Mouse (Mus musculus): Measurements from ENCODE around the gene Olfr420. TPM values are rescaled to one million over a fixed set of nuclear protein-coding genes. Genes with fewer than 3 reads are reported as not detected.

Olfr420 gene
- not detected in 2 replicates for polyA plus RNA-seq (2015; fragmentation: Nextera tagmentation; extraction: Ambion mirVana)

GRCm38 (mm10) chr1:174155333-174155732, at the start of gene Olfr420:
Gene Olfr420, plus strand, starts transcription at chr1:174155633.
- H3K9ac ChIP-seq (ENCODE audit: low read length), result no peak within 1 kb of the TSS
- H3K4me1 ChIP-seq (ENCODE audit: control insufficient read depth, insufficient read depth, low read length), result no peaks in the 10 kb centered on the region
- H3K9me3 ChIP-seq (replicated peaks; ENCODE audit: control insufficient read depth, low read length), result no peaks in the 10 kb centered on the region
- WGBS, result 90% methylated on average over 1 of the region's 1 CpGs
- no peak within 1 kb of the TSS for H3K4me3 ChIP-seq (ENCODE audit: low read length)
- H3K27ac ChIP-seq (ENCODE audit: low read length), result no peak within 1 kb of the TSS
- no peak for ATAC-seq (replicated peaks; ENCODE audit: extremely low read depth, insufficient read depth, low FRiP score)
- H3K27me3 ChIP-seq (ENCODE audit: control insufficient read depth, insufficient read depth, low read length), result no peaks in the 10 kb centered on the region
- no peaks in the 10 kb centered on the region for H3K36me3 ChIP-seq (ENCODE audit: control insufficient read depth, insufficient read depth)
- no peak within 1 kb of the TSS for H3K4me2 ChIP-seq (ENCODE audit: low read depth, low read length)

GRCm38 (mm10) chr1:174121062-174121461, 34.4 kb upstream of the Olfr420 start, which contains the start of gene Olfr231:
Gene Olfr231, minus strand, starts transcription at chr1:174121162.
- 53% methylated on average over 2 of the region's 2 CpGs for WGBS

DNA sequence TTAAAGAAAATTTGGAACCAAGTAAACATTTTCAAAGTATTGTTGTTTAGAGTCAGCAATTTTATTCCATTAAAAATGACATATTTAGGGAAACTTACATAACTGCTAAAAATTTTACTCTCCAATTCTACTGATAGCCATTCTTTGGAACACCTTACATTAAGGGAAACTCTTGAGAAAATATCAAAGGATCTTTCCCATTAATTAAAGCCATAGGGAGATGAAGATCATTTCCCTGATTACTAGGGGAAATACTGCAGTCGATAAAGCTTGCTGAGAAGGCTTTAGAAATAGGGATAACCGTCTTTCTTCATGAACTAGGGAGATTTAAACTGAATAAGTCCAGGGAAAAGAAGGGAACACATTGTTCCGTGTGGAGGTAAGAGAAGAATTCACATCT, 24.2 kb upstream of the Olfr420 start, which contains the start of gene Olfr424:
Gene Olfr424 (plus strand): TSS at position 301 of the 400 bp plus-strand sequence.
- Histone ChIP-seq H3K4me1 (ENCODE audit: control insufficient read depth, insufficient read depth, low read length) (no peaks in the 10 kb centered on the region), H3K27me3 (ENCODE audit: control insufficient read depth, insufficient read depth, low read length) (no peaks in the 10 kb centered on the region)

More at GRCm38 (mm10) chr1:174121062-174121461, 34.4 kb upstream of the Olfr420 start, which contains the start of gene Olfr231:
- Histone ChIP-seq H3K9me3 (replicated peaks; ENCODE audit: control insufficient read depth, low read length) (no peaks in the 10 kb centered on the region), H3K4me1 (ENCODE audit: control insufficient read depth, insufficient read depth, low read length) (no peaks in the 10 kb centered on the region), H3K36me3 (ENCODE audit: control insufficient read depth, insufficient read depth) (no peaks in the 10 kb centered on the region), H3K27ac (ENCODE audit: low read length) (no peak within 1 kb of the TSS), H3K9ac (ENCODE audit: low read length) (no peak within 1 kb of the TSS), H3K4me2 (ENCODE audit: low read depth, low read length) (no peak within 1 kb of the TSS), H3K27me3 (ENCODE audit: control insufficient read depth, insufficient read depth, low read length) (no peaks in the 10 kb centered on the region), H3K4me3 (ENCODE audit: low read length) (no peak within 1 kb of the TSS)
- no peak for ATAC-seq (replicated peaks; ENCODE audit: extremely low read depth, insufficient read depth, low FRiP score)

DNA sequence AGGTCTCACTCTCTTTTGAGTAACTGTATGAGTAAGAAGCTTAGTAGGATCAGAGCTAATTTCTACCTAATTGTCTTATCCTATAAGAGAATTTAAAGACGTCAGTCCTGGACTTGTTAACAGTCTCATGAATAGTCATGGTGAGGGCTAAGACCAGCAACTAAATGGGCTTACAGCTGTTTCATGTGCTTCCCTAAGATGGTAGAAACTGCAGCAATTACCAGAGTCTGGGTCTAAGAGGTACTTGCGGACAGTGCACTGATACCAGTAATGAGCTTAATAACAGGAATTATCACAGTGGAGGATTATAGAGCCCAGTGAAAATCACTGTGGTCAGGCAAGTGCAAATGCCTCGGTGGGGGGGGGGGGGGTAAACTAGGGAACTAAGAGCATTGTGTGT, 23.4 kb upstream of the Olfr420 start:
- WGBS, result 68% methylated on average over 3 of the region's 3 CpGs
- Histone ChIP-seq H3K27ac (ENCODE audit: low read length) (no peak overlapping the region), H3K4me2 (ENCODE audit: low read depth, low read length) (no peak overlapping the region), H3K9ac (ENCODE audit: low read length) (no peak overlapping the region), H3K36me3 (ENCODE audit: control insufficient read depth, insufficient read depth) (no peaks in the 10 kb centered on the region), H3K4me1 (ENCODE audit: control insufficient read depth, insufficient read depth, low read length) (no peaks in the 10 kb centered on the region), H3K9me3 (replicated peaks; ENCODE audit: control insufficient read depth, low read length) (no peaks in the 10 kb centered on the region), H3K4me3 (ENCODE audit: low read length) (no peak overlapping the region), H3K27me3 (ENCODE audit: control insufficient read depth, insufficient read depth, low read length) (no peaks in the 10 kb centered on the region)
- no peak for ATAC-seq (replicated peaks; ENCODE audit: extremely low read depth, insufficient read depth, low FRiP score)

More for the DNA sequence above, 24.2 kb upstream of the Olfr420 start, which contains the start of gene Olfr424:
- no peak for ATAC-seq (replicated peaks; ENCODE audit: extremely low read depth, insufficient read depth, low FRiP score)
- Histone ChIP-seq H3K9me3 (replicated peaks; ENCODE audit: control insufficient read depth, low read length) (no peaks in the 10 kb centered on the region), H3K4me2 (ENCODE audit: low read depth, low read length) (no peak within 1 kb of the TSS), H3K36me3 (ENCODE audit: control insufficient read depth, insufficient read depth) (no peaks in the 10 kb centered on the region), H3K27ac (ENCODE audit: low read length) (no peak within 1 kb of the TSS), H3K4me3 (ENCODE audit: low read length) (no peak within 1 kb of the TSS), H3K9ac (ENCODE audit: low read length) (no peak within 1 kb of the TSS)
- WGBS, result 78% methylated on average over 3 of the region's 3 CpGs

GRCm38 (mm10) chr1:174141384-174141783, 14.0 kb upstream of the Olfr420 start:
- H3K9ac ChIP-seq (ENCODE audit: low read length), result no peak overlapping the region
- no peak overlapping the region for H3K4me2 ChIP-seq (ENCODE audit: low read depth, low read length)
- no peaks in the 10 kb centered on the region for H3K36me3 ChIP-seq (ENCODE audit: control insufficient read depth, insufficient read depth)
- 69% methylated on average over 2 of the region's 2 CpGs for WGBS
- no peak for ATAC-seq (replicated peaks; ENCODE audit: extremely low read depth, insufficient read depth, low FRiP score)
- H3K27me3 ChIP-seq (ENCODE audit: control insufficient read depth, insufficient read depth, low read length), result no peaks in the 10 kb centered on the region
- H3K27ac ChIP-seq (ENCODE audit: low read length), result no peak overlapping the region
- H3K9me3 ChIP-seq (replicated peaks; ENCODE audit: control insufficient read depth, low read length), result no peaks in the 10 kb centered on the region
- no peaks in the 10 kb centered on the region; the same call in 1 of the 2 replicates for H3K4me1 ChIP-seq (ENCODE audit: control insufficient read depth, insufficient read depth, low read length)
- no peak overlapping the region for H3K4me3 ChIP-seq (ENCODE audit: low read length)

GRCm38 (mm10) chr1:174146696-174147095, 8.7 kb upstream of the Olfr420 start:
- no peaks in the 10 kb centered on the region for H3K36me3 ChIP-seq (ENCODE audit: control insufficient read depth, insufficient read depth)
- no peak overlapping the region for H3K4me3 ChIP-seq (ENCODE audit: low read length)
- no peaks in the 10 kb centered on the region for H3K27me3 ChIP-seq (ENCODE audit: control insufficient read depth, insufficient read depth, low read length)
- no peak overlapping the region for H3K9ac ChIP-seq (ENCODE audit: low read length)
- H3K4me2 ChIP-seq (ENCODE audit: low read depth, low read length), result no peak overlapping the region
- no peak for ATAC-seq (replicated peaks; ENCODE audit: extremely low read depth, insufficient read depth, low FRiP score)
- peaks cover 8% of the 10 kb centered on the region for H3K4me1 ChIP-seq (ENCODE audit: control insufficient read depth, insufficient read depth, low read length)
- H3K9me3 ChIP-seq (replicated peaks; ENCODE audit: control insufficient read depth, low read length), result no peaks in the 10 kb centered on the region
- H3K27ac ChIP-seq (ENCODE audit: low read length), result no peak overlapping the region
- 53% methylated on average over 1 of the region's 1 CpGs for WGBS

DNA sequence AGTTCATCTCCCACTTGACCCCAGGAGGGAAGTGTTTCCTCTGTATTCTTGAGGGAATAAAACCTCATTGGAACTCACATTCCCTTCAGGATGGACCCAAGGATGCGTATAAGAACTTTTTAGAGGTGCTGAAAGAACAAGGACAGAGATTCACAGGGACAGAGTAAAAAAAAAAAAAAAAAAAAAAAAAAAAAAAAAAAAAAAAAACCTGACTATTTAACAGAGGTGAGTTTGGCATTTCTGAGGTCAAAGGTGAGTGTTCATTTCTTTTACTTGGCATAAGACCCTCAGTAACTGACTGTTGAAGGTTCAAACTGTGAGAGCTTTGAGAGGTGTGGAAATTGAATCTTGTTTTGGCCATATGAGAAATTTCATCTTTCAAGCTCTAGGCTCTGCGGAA, 6.1 kb upstream of the Olfr420 start:
- Histone ChIP-seq H3K4me2 (ENCODE audit: low read depth, low read length) (no peak overlapping the region), H3K4me3 (ENCODE audit: low read length) (no peak overlapping the region), H3K36me3 (ENCODE audit: control insufficient read depth, insufficient read depth) (no peaks in the 10 kb centered on the region), H3K27ac (ENCODE audit: low read length) (no peak overlapping the region), H3K27me3 (ENCODE audit: control insufficient read depth, insufficient read depth, low read length) (no peaks in the 10 kb centered on the region), H3K9ac (ENCODE audit: low read length) (no peak overlapping the region), H3K4me1 (ENCODE audit: control insufficient read depth, insufficient read depth, low read length) (peaks cover 8% of the 10 kb centered on the region), H3K9me3 (replicated peaks; ENCODE audit: control insufficient read depth, low read length) (no peaks in the 10 kb centered on the region)
- ATAC-seq (replicated peaks; ENCODE audit: extremely low read depth, insufficient read depth, low FRiP score), result no peak
- WGBS, result 68% methylated on average over 2 of the region's 2 CpGs

DNA sequence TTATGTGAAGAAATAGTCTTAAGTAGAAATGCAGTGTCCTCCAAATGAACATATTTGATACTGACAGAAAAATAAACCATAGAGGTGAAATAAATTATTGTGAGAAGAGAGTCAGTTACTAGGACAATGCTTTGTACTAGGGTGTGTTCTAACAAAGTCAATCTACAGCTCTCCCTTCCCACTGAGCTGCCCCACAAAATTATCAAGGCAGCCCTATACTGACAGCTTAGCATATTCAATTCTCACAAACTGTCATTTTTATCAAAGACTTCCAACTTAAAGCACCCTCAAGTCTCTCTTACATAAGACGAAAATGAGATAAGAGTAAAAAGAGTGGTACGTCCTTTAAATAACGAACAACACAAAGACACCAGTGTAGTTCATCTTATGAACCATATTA, 2.2 kb downstream of the Olfr420 start:
- H3K9ac ChIP-seq (ENCODE audit: low read length), result no peak overlapping the region
- 63% methylated on average over 3 of the region's 3 CpGs for WGBS
- no peak overlapping the region for H3K4me2 ChIP-seq (ENCODE audit: low read depth, low read length)
- H3K9me3 ChIP-seq (replicated peaks; ENCODE audit: control insufficient read depth, low read length), result no peaks in the 10 kb centered on the region
- H3K36me3 ChIP-seq (ENCODE audit: control insufficient read depth, insufficient read depth), result no peaks in the 10 kb centered on the region
- ATAC-seq (replicated peaks; ENCODE audit: extremely low read depth, insufficient read depth, low FRiP score), result no peak
- H3K4me1 ChIP-seq (ENCODE audit: control insufficient read depth, insufficient read depth, low read length), result no peaks in the 10 kb centered on the region
- no peaks in the 10 kb centered on the region for H3K27me3 ChIP-seq (ENCODE audit: control insufficient read depth, insufficient read depth, low read length)
- no peak overlapping the region for H3K27ac ChIP-seq (ENCODE audit: low read length)
- no peak overlapping the region for H3K4me3 ChIP-seq (ENCODE audit: low read length)

DNA sequence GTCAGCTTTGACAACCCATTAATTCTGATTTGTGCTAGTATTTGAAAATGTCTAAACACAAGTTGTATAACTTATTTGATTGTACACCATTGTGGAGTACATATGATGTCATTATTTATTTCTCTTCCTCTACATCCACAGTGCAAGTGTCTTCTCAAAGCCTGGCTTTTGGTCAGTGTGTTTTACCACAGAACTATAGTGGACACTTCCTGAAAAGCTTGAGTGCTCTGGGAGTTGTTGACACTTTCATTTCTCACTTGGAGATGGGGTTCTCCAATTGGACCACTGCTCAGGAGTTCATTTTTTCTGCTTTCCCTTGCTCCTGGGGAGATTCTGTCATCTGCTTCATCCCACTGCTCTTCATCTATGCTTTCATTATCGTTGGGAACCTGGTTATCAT, 3.1 kb downstream of the Olfr420 start:
- H3K9me3 ChIP-seq (replicated peaks; ENCODE audit: control insufficient read depth, low read length), result no peaks in the 10 kb centered on the region
- H3K27ac ChIP-seq (ENCODE audit: low read length), result no peak overlapping the region
- no peaks in the 10 kb centered on the region for H3K27me3 ChIP-seq (ENCODE audit: control insufficient read depth, insufficient read depth, low read length)
- H3K4me3 ChIP-seq (ENCODE audit: low read length), result no peak overlapping the region
- H3K36me3 ChIP-seq (ENCODE audit: control insufficient read depth, insufficient read depth), result no peaks in the 10 kb centered on the region
- H3K9ac ChIP-seq (ENCODE audit: low read length), result no peak overlapping the region
- no peak overlapping the region for H3K4me2 ChIP-seq (ENCODE audit: low read depth, low read length)
- H3K4me1 ChIP-seq (ENCODE audit: control insufficient read depth, insufficient read depth, low read length), result no peaks in the 10 kb centered on the region
- no peak for ATAC-seq (replicated peaks; ENCODE audit: extremely low read depth, insufficient read depth, low FRiP score)
- WGBS, result 74% methylated on average over 1 of the region's 1 CpGs

All from heart, embryonic 16.5 days (tissue).